Mouse (Mus musculus) bone marrow, adult 2 months (tissue): Measurements from ENCODE around the gene Usp2.

ENCODE experiments used
- CTCF ChIP-seq: fragments of 200-500 bp; IDR thresholded peaks from 2 replicates; pipeline ENCODE4 v1.5.1; 2011; ENCODE audit warnings: low read length, control low read depth; ENCODE audit not compliant: control insufficient read depth, insufficient read depth
- POLR2A ChIP-seq: fragments of 200-500 bp; IDR thresholded peaks from 2 replicates; pipeline ENCODE4 v1.6.1; 2011; ENCODE audit warnings: low read depth, mild to moderate bottlenecking, control low read depth, low read length, borderline replicate concordance; ENCODE audit not compliant: control insufficient read depth

DNA sequence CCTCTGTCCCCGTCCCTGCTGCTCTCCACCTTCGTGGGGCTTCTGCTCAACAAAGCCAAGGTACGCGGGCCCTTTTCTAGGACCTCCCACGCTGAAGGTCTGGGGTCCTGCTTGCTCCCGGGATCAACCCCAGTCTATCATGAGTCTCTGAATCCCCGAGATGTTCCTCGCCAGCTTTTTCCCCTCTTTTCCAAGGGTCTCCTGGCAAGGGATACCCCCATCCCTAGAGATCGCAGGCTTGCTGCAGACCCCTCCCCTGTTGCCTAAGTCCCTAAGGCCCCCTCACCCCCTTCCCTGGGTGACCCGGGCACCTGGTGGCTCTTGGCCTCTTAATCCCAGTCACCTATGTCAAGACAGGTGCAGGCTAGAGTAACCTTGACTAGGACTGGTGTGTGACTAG is 18.5 kb downstream of the Usp2 start:
- no peak for TF ChIP-seq CTCF
- no peak for TF ChIP-seq POLR2A
